In the genomic region with DNA sequence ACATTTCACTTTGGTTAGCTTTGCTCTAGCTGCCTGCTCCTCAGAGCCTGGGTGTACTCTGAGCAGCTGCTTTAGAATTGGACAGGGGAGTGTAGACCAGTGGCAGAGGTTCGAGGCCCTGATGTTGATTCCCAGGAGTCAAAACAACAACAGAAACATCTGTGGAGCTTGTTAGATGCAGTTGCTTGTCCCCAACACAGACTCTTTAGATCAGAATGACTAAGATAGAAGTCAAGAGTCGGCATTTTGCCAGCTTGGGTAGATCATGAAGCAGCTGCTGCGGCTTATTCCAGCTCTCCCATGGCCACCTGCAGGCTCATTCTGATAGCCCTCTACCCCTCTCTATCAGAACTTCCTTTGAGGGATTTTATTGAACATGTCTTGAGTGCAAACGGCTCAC, we compare ENCODE assay signal across 18 mouse cellular contexts.
"Had no signal": no experiment of that assay in that cellular context is flagged by ENCODE, and none has a peak within 500 bp of the region (broad histone marks: within the 10 kb centered on the region; RNA-seq: fewer than 3 reads in every experiment).

No protein-coding gene starts in this region.

- H3K4me3 ChIP-seq: midbrain, embryonic 10.5 days; midbrain, embryonic 13.5 days; myocyte; neural tube, embryonic 13.5 days; neural tube, embryonic 15.5 days had no signal

- H3K27ac ChIP-seq: liver, embryonic 14.5 days; midbrain, embryonic 10.5 days; midbrain, embryonic 13.5 days; neural tube, embryonic 13.5 days; neural tube, embryonic 15.5 days had no signal

- ATAC-seq: midbrain, embryonic 13.5 days; midbrain, embryonic 16.5 days had no signal

- DNase-seq: lung, adult 18-20 months; lung, embryonic 14.5 days; lung, postnatal 10 days; lung, postnatal 4 days; retina, postnatal 1 day; right cerebral cortex, adult 18-20 months; right cerebral cortex, postnatal 14 days; spleen, adult 18-20 months; thymus, adult 18-20 months; thymus, postnatal 14 days; thymus, postnatal 36 days had no signal

- H3K27me3 ChIP-seq: midbrain, embryonic 13.5 days; neural tube, embryonic 13.5 days; neural tube, embryonic 15.5 days had no signal

- H3K36me3 ChIP-seq: midbrain, embryonic 10.5 days; midbrain, embryonic 13.5 days; neural tube, embryonic 13.5 days; neural tube, embryonic 15.5 days had no signal

- H3K4me2 ChIP-seq: lung, embryonic 14.5 days; midbrain, embryonic 13.5 days; neural tube, embryonic 13.5 days; neural tube, embryonic 15.5 days had no signal

- H3K9ac ChIP-seq: liver, embryonic 14.5 days; lung, embryonic 14.5 days; midbrain, embryonic 13.5 days; neural tube, embryonic 13.5 days; neural tube, embryonic 15.5 days had no signal

- H3K9me3 ChIP-seq: midbrain, embryonic 10.5 days; midbrain, embryonic 13.5 days; neural tube, embryonic 13.5 days; neural tube, embryonic 15.5 days had no signal
